Mouse (Mus musculus): ENCODE data around the gene Edil3. TPM values are rescaled to one million over a fixed set of nuclear protein-coding genes. Genes with fewer than 3 reads are reported as not detected.

The Edil3 gene
- polyA plus RNA-seq, 1 experiment from 2014 or later = 6.0 TPM

DNA sequence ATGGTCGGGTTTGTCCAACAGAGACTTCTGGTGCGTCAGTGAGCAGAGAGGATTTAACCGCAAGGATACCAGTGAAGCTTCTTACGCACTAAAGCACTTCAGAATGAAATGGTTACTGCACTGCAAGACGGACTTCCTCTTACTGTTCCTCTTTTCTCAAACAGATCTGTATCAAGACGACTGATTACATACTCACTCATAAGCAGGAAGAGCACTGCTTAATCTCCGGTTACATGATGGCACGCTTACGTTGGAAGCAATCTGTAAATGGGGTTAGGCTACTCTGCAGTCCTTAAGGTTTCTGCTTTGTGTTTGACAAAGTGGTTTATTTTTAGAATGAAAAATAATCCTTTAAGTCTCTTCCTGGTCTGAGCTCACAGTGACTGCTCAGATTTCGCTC, 7.1 kb downstream of the Edil3 start:
- H3K27ac ChIP-seq = no peak overlapping the region
- no peak overlapping the region for H3K9ac ChIP-seq
- H3K27me3 ChIP-seq (replicated peaks) = no peaks in the 10 kb centered on the region
- no peaks in the 10 kb centered on the region for H3K36me3 ChIP-seq
- H3K4me3 ChIP-seq (replicated peaks) = no peak overlapping the region
- no peaks in the 10 kb centered on the region for H3K4me1 ChIP-seq
- no peak for ATAC-seq (ENCODE audit: insufficient read depth, low FRiP score, low read depth)
- no peaks in the 10 kb centered on the region for H3K9me3 ChIP-seq
- WGBS = 27% methylated on average over 10 of the region's 10 CpGs
- peak overlapping the region; percentile 30; the same call in 1 of the 2 replicates for H3K4me2 ChIP-seq

DNA sequence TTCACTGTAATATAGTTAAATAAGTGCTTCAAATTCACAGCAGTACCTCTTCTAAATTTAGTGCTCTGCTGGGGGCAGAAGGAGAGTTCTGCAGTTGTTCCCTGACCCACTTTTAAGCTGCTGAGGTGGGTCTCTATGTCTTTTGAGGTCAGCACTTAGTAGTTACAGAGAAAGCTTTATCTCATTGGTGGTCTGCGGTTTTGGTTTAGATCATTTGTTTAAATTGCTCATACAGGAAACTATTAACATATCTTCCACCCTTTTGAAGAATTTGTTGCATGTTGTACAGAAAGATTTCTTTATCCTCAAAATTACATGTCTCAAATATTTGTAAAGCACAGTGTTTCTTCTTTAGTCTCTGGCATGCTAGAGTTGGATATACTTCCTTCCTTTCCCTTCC, 12.5 kb downstream of the Edil3 start:
- Histone ChIP-seq H3K27ac (no peak overlapping the region), H3K27me3 (replicated peaks) (no peaks in the 10 kb centered on the region), H3K9me3 (no peaks in the 10 kb centered on the region), H3K4me3 (replicated peaks) (no peak overlapping the region), H3K9ac (no peak overlapping the region), H3K36me3 (no peaks in the 10 kb centered on the region), H3K4me2 (no peak overlapping the region), H3K4me1 (no peaks in the 10 kb centered on the region)
- WGBS = 67% methylated on average over 1 of the region's 1 CpGs
- ATAC-seq (ENCODE audit: insufficient read depth, low FRiP score, low read depth) = no peak

DNA sequence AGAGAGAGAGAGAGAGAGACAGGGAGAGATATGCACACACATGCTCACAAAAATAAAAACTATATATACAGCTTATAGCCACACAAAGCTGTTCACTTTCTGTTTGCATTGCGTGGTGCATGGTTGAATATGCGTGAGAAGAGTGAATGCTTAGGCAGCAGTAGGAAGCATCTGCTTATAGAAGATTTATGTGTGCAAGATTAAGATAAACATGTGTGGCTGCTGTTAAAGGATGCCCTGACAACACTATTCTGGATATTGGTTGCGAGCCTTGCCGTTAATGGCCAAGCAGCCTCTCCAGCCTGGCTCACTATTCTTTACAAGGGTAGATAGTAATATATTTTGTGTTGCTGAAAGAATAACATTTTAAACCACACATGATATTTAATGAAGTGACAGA, 28.5 kb downstream of the Edil3 start:
- Histone ChIP-seq H3K36me3 (no peaks in the 10 kb centered on the region), H3K27me3 (replicated peaks) (no peaks in the 10 kb centered on the region), H3K9me3 (no peaks in the 10 kb centered on the region), H3K4me2 (no peak overlapping the region), H3K9ac (no peak overlapping the region), H3K4me1 (no peaks in the 10 kb centered on the region), H3K27ac (no peak overlapping the region), H3K4me3 (replicated peaks) (no peak overlapping the region)
- ATAC-seq (ENCODE audit: insufficient read depth, low FRiP score, low read depth) = no peak
- 51% methylated on average over 4 of the region's 4 CpGs for WGBS

DNA sequence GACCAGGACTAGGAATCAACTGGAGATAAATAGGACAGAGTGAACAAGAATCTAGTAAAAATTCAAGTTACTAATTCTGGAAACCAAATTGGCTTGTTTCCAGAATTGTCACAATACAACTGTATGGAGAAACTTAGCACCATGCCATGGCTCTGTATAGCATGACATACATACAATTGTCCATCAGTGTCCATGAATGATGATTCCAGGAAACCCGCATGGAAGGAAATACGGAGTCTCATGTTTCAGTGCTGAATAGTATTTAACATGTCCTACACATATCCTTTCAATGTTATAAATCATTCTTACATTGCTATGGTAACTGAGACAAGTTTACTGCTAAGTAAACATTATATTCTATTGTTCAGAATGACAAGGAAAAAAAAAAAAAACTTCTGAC, 58.7 kb downstream of the Edil3 start:
- no peak overlapping the region for H3K4me2 ChIP-seq
- no peak for ATAC-seq (ENCODE audit: insufficient read depth, low FRiP score, low read depth)
- no peaks in the 10 kb centered on the region for H3K36me3 ChIP-seq
- 50% methylated on average over 2 of the region's 2 CpGs for WGBS
- H3K9ac ChIP-seq = no peak overlapping the region
- no peak overlapping the region for H3K4me3 ChIP-seq (replicated peaks)
- no peaks in the 10 kb centered on the region for H3K4me1 ChIP-seq
- no peaks in the 10 kb centered on the region for H3K9me3 ChIP-seq
- no peak overlapping the region for H3K27ac ChIP-seq
- H3K27me3 ChIP-seq (replicated peaks) = no peaks in the 10 kb centered on the region

DNA sequence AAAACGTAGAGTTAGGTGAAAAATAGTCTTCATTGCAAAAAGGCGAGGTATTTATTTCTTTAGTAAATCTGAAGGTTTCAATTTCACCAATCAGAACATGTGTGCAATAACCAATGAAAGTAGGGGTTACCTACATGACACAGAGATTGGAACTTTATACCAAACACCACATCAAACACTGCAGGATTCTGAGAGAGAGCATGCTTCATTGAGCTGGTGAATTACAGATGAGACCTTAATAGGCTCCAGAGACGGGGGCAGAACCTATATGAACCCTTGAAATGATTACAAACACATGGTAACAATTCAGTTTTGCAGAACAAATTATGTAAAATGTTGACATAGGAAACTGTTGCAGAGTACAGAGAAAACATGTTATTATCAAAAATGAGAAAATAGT, 69.5 kb downstream of the Edil3 start:
- Histone ChIP-seq H3K36me3 (no peaks in the 10 kb centered on the region), H3K27ac (no peak overlapping the region), H3K9me3 (no peaks in the 10 kb centered on the region), H3K4me1 (no peaks in the 10 kb centered on the region), H3K9ac (no peak overlapping the region), H3K4me2 (no peak overlapping the region), H3K4me3 (replicated peaks) (no peak overlapping the region), H3K27me3 (replicated peaks) (no peaks in the 10 kb centered on the region)
- 73% methylated on average over 3 of the region's 3 CpGs for WGBS
- ATAC-seq (ENCODE audit: insufficient read depth, low FRiP score, low read depth) = no peak

DNA sequence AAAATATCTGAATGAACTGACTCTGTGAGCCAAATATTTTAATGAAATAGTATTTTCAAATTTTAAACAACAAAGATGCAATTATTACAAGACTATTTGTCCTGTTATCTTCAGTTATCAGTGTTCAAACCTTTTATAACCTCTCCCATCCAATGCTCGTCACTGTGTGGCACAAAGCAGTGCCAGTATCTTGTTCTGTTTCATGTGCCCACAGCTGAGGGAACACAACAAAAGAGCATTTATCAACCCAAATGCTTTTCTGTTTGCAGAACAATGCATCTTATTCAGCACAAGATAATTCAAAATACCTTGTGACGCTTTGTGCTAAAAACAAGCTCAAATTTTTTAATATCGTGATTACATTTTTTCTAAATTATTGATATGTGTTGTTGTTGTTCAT, 78.8 kb downstream of the Edil3 start:
- H3K9me3 ChIP-seq = no peaks in the 10 kb centered on the region
- H3K36me3 ChIP-seq = no peaks in the 10 kb centered on the region
- no peak overlapping the region for H3K4me2 ChIP-seq
- no peaks in the 10 kb centered on the region for H3K27me3 ChIP-seq (replicated peaks)
- ATAC-seq (ENCODE audit: insufficient read depth, low FRiP score, low read depth) = no peak
- H3K4me1 ChIP-seq = no peaks in the 10 kb centered on the region
- WGBS = 82% methylated on average over 3 of the region's 3 CpGs
- H3K9ac ChIP-seq = no peak overlapping the region
- H3K27ac ChIP-seq = no peak overlapping the region
- no peak overlapping the region for H3K4me3 ChIP-seq (replicated peaks)

DNA sequence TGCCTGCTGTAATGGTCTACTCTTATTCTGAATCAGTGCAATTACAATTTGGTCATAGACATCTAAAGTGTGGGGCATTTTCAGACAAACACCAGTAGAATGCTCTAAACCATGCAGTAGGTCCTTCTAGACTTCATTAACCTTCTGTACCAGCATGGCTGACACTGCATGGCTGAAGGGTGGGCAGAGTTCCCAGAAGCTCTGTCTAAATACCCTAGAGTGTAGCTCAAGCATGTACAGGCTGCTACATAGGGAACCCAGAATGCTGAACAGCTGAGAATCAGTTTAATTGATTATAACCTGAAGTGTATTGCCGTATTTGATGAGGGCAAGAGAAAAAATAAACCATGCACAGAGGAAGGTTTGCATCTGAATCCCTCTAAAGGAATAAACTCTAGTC, 86.1 kb downstream of the Edil3 start:
- Histone ChIP-seq H3K27me3 (replicated peaks) (no peaks in the 10 kb centered on the region), H3K9me3 (no peaks in the 10 kb centered on the region), H3K27ac (no peak overlapping the region), H3K4me2 (no peak overlapping the region), H3K4me3 (replicated peaks) (no peak overlapping the region), H3K36me3 (no peaks in the 10 kb centered on the region), H3K4me1 (no peaks in the 10 kb centered on the region), H3K9ac (no peak overlapping the region)
- WGBS = 78% methylated on average over 1 of the region's 1 CpGs
- no peak for ATAC-seq (ENCODE audit: insufficient read depth, low FRiP score, low read depth)

DNA sequence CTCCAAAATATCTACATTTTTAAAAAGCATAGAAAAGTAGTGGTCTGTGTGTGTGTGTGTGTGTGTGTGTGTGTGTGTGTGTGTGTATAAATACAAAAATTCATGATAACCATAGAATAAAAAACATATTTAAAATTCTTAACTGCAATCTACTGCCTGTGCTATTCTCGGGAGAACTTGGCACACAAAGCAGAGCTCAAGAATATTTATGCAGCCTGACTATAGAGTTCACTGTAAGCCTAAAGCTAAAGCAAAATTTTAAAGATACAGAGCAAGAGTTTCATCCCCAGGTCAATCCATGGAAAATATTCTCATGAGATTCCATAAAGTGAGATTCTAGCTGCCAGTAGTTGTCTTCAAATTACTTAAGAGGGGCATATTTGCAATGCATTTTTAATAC, 86.9 kb downstream of the Edil3 start:
- Histone ChIP-seq H3K27ac (no peak overlapping the region), H3K27me3 (replicated peaks) (no peaks in the 10 kb centered on the region), H3K36me3 (no peaks in the 10 kb centered on the region), H3K4me2 (no peak overlapping the region), H3K9ac (no peak overlapping the region), H3K4me3 (replicated peaks) (no peak overlapping the region), H3K4me1 (no peaks in the 10 kb centered on the region), H3K9me3 (no peaks in the 10 kb centered on the region)
- no peak for ATAC-seq (ENCODE audit: insufficient read depth, low FRiP score, low read depth)
- 53% methylated on average over 1 of the region's 1 CpGs for WGBS

DNA sequence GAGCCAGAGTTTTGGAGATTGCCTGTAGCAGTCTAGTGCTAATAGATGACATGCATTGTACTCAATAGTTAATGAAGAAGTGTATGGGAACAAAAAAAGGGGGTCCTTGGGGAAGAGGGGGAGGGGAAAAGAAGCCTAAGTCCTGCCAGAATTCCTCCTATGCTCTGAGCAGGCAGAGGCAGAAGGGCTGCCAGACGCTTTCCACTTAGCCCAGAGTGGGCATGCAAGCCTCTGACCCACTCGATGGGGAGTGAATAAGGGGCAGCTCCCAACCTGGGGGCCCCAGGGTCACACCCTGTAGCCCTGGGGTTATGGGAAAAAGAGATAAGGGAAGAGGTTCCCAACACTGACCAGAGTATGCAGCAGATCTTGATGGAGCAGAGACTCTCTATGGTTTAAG, 95.2 kb downstream of the Edil3 start:
- no peak overlapping the region for H3K9ac ChIP-seq
- 68% methylated on average over 2 of the region's 2 CpGs for WGBS
- ATAC-seq (ENCODE audit: insufficient read depth, low FRiP score, low read depth) = no peak
- H3K4me3 ChIP-seq (replicated peaks) = no peak overlapping the region
- H3K27me3 ChIP-seq (replicated peaks) = no peaks in the 10 kb centered on the region
- no peaks in the 10 kb centered on the region for H3K36me3 ChIP-seq
- no peaks in the 10 kb centered on the region for H3K9me3 ChIP-seq
- no peaks in the 10 kb centered on the region for H3K4me1 ChIP-seq
- H3K4me2 ChIP-seq = no peak overlapping the region
- H3K27ac ChIP-seq = no peak overlapping the region

DNA sequence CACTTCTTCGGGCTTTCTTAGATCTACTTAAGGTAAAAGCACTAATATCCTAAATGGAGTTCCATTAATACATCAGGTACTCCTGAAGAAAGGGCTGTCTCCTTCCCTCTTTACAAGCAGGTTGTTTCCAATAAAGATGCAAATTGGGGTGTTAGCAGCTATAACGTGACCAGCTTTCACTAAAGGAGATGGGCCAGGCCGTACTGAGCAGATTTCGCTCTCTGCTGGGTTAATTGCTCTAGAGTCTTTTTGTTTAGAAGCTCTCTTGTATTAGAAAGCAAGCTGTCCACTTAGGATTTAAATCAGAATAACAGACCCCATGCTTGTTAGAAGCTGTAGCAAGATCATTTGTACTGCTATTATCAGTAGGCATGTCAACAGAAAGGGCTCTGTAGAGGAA, 108.4 kb downstream of the Edil3 start:
- H3K4me2 ChIP-seq = no peak overlapping the region
- H3K36me3 ChIP-seq = no peaks in the 10 kb centered on the region
- no peak for ATAC-seq (ENCODE audit: insufficient read depth, low FRiP score, low read depth)
- no peaks in the 10 kb centered on the region for H3K4me1 ChIP-seq
- no peaks in the 10 kb centered on the region for H3K9me3 ChIP-seq
- WGBS = 70% methylated on average over 4 of the region's 4 CpGs
- no peak overlapping the region for H3K9ac ChIP-seq
- H3K4me3 ChIP-seq (replicated peaks) = no peak overlapping the region
- no peaks in the 10 kb centered on the region for H3K27me3 ChIP-seq (replicated peaks)
- no peak overlapping the region for H3K27ac ChIP-seq

DNA sequence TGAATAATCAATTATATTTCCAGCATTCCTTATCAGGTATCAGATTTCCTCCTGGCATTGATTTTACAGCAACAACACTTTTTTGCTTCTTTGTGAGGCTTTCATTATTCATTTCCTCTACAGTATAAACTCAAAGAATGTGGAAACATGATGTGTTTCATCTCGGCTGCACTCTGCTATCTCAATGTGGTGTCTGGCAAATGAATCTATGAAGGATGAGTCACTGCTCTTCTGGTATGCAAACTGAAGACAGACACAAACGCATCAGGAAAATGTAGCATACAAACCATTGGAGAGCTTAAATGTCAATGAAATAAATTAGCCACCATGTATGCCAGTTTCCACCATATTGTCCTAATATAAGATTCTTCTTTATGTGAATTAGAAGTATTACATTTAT, 117.3 kb downstream of the Edil3 start:
- H3K36me3 ChIP-seq = no peaks in the 10 kb centered on the region
- WGBS = 52% methylated on average over 2 of the region's 2 CpGs
- ATAC-seq (ENCODE audit: insufficient read depth, low FRiP score, low read depth) = no peak

DNA sequence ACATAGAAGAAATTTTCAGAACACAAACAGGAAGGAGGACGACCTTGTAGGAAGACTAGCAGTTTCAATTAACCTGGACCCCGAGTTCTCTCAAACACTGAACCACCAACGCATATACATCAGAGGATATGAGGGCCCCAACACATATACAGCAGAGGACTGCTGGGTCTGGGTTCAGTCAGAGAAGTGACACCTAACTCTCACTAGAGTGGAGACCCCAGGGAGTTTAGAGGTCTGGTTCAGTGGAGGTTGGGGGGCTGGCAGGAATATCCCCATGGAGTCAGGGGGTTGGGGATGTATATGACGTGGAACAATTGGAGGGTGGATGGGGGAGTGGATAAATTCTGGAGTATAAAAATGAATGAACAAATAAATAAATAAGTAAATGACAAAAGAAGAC, 151.1 kb downstream of the Edil3 start:
- H3K4me1 ChIP-seq = no peaks in the 10 kb centered on the region
- H3K36me3 ChIP-seq = no peaks in the 10 kb centered on the region
- ATAC-seq (ENCODE audit: insufficient read depth, low FRiP score, low read depth) = no peak
- H3K4me3 ChIP-seq (replicated peaks) = no peak overlapping the region
- H3K9ac ChIP-seq = no peak overlapping the region
- H3K4me2 ChIP-seq = no peak overlapping the region
- H3K27ac ChIP-seq = no peak overlapping the region
- H3K9me3 ChIP-seq = no peaks in the 10 kb centered on the region
- H3K27me3 ChIP-seq (replicated peaks) = no peaks in the 10 kb centered on the region
- WGBS = 57% methylated on average over 4 of the region's 4 CpGs

More for the DNA sequence above, 117.3 kb downstream of the Edil3 start:
- Histone ChIP-seq H3K9me3 (no peaks in the 10 kb centered on the region), H3K4me1 (no peaks in the 10 kb centered on the region), H3K27ac (no peak overlapping the region), H3K9ac (no peak overlapping the region), H3K4me2 (no peak overlapping the region), H3K4me3 (replicated peaks) (no peak overlapping the region), H3K27me3 (replicated peaks) (no peaks in the 10 kb centered on the region)

DNA sequence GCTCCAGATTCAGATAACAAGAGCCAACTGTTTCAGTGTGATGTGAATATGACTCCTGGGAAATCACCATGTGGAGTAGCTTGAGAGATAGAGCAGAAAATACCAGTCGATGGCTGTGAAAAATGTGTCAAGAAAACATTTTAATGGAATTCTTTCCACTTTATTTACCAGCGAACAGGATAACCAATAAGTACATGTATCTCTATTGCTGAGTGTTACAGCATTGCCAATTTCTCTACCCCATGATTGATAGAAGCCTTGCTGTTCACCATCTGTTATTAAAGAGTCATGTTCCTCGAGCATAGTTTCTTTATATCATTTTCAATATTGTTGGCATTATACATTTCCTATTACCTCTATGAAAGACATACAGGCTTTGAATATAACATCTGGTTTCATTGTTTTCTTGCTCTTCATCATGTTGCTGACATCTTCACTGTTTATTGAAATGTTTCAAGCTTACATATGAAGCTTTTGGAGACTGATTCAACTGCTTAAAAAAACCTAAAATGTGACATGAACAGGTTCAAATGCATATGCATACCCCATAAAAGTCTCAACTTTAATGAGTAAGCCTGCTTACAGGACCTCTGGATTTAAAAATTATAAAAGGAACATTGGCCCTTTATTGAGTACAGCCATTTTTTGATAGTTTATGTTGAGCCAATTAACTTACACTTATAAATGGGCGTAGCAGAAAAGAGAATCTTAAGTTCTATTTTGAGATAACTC, 186.6 kb downstream of the Edil3 start:
- 76% methylated on average over 4 of the region's 4 CpGs for WGBS
- Histone ChIP-seq H3K27ac (no peak overlapping the region), H3K27me3 (replicated peaks) (no peaks in the 10 kb centered on the region), H3K4me2 (no peak overlapping the region), H3K4me3 (replicated peaks) (no peak overlapping the region), H3K9me3 (no peaks in the 10 kb centered on the region), H3K9ac (no peak overlapping the region), H3K36me3 (no peaks in the 10 kb centered on the region), H3K4me1 (no peaks in the 10 kb centered on the region)
- no peak for ATAC-seq (ENCODE audit: insufficient read depth, low FRiP score, low read depth)

Data from stomach, embryonic 15.5 days (tissue).